Mouse (Mus musculus) c-Kit-positive CD71-negative TER-119-negative erythroid progenitor cells, embryonic 14.5 days (primary cell): ENCODE data around the gene Mettl1.

ENCODE experiments used
- DNase-seq: peaks from one replicate; pipeline ENCODE4 v3.0.0-alpha.2; 2013; ENCODE audit warnings: low read depth

Gene Mettl1

DNA sequence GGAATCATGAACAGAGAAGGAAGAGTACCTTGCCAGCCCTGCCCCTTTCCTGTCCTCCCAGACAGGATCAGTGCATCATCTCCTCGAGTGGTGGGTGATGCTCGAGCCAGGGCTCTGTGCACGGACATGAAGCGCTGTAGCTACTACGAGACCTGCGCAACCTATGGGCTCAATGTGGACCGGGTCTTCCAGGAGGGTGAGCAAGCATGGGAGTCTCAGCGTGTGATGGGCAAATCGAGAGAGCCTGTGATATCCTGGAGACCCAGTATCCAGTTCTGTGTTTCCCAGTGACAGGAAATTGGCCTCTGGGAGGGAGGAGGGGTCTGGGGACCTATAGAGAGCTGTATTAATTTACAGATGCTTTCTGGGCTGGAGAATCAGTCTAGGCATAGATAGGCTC is 43.8 kb downstream of the Mettl1 start:
- DNase-seq, result no peak

GRCm38 (mm10) chr10:127085633-127086032 is 44.4 kb downstream of the Mettl1 start:
- no peak for DNase-seq

DNA sequence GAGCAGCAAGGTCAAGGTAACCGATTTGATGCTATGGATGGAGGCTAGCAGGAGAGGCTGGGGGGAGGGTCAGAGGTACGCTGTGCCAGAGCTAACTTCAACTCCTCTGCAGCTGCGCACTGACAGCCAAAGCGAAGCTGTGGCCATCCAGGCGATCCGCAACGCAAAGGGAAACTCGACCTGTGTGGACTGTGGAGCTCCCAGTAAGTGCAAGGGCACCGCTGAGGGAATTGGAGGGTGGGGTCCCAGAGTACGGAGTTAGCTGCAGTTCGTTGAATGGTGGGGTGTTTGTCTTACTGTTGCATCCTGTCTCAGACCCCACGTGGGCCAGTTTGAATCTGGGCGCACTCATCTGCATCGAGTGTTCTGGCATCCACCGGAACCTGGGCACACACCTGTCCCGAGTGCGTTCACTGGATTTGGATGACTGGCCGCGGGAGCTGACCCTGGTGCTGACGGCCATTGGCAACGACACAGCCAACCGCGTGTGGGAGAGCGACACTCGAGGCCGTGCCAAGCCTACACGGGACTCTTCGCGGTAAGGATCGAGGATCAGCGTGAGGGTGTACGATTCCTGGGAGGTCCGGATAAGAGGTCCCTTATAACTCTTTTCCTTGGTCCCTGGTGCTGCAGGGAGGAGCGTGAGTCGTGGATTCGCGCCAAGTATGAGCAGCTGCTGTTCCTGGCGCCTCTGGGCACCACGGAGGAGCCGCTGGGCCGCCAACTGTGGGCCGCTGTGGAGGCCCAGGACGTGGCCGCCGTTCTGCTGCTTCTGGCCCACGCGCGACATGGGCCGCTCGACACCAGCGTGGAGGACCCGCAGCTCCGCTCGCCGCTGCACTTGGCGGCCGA is 49.6 kb downstream of the Mettl1 start:
- no peak for DNase-seq

- DNase-seq, result no peak
Observed at GRCm38 (mm10) chr10:127091507-127092396, 50.5 kb downstream of the Mettl1 start.

DNA sequence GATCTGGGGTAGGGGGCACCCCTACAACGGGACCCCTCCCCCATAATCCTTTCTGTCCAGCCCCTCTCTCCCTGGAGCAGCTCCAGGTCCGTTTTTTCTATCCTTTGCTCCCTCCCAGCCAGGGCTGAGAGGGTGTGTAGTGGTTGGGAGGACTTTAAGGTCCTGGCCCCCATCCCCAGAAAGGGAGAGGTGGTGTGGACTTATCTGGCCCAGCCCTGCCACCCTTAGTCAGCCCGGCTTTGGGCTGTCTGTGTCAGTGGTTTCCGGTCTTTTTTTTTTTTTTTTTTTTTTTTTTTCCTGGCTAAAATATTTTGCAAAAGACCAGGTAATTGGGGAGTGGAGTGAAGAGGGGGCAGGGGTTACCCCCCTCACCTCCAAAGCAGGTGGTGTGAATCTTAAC is 51.5 kb downstream of the Mettl1 start:
- DNase-seq, result no peak

DNA sequence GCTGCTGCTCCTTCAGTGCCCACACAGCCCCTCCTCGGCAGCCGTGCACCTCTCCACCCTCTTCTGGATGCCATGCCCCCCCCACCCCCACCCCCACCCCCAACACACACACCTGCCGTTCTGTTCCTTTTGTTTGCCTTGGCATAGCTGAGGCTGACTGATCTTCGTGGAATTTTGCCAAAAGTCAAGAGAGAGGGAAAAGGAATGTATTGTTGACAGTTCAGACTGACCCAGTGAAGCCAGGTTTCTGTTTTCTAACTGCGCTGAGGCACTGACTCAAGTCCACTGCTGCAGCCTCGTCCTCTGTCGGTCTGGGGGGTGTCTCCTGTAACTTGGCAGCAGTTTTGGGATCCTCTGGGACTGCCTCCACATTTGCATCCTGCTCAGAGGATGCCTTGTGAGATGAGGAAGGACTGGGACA is 53.2 kb downstream of the Mettl1 start:
- no peak for DNase-seq
